Mouse (Mus musculus) CH12.LX (cell line): Measurements from ENCODE around the gene Rab11a. TPM values are rescaled to one million over a fixed set of nuclear protein-coding genes. Genes with fewer than 3 reads are reported as not detected.

ENCODE experiments used
- DNase-seq: peaks from one replicate; pipeline ENCODE4 v3.0.0-alpha.2; 2013; ENCODE audit errors: extremely low read depth
- H3K27ac ChIP-seq: 2 replicates; pipeline ENCODE4 v1.5.1; 2012; ENCODE audit warnings: low read depth, mild to moderate bottlenecking, control low read depth, moderate library complexity; ENCODE audit not compliant: insufficient read depth
- H3K27me3 ChIP-seq: replicated peaks from 2 replicates; pipeline ENCODE3; 2012; ENCODE audit warnings: inconsistent platforms
- H3K36me3 ChIP-seq, 2 experiments: replicated peaks in 1 of 2; 2 replicates each; pipeline versions ENCODE3 to v1.6.1; 2012; ENCODE audit warnings: inconsistent platforms in 1 of 2, low read length in 1 of 2, mild to moderate bottlenecking in 1 of 2, mixed read lengths in 1 of 2, moderate library complexity in 1 of 2; ENCODE audit not compliant: control insufficient read depth in 1 of 2, insufficient read depth in 1 of 2
- H3K4me1 ChIP-seq, 2 experiments: 2 replicates each; pipeline ENCODE4 v1.6.1; 2012; ENCODE audit warnings: inconsistent platforms in 1 of 2, moderate library complexity in 1 of 2; ENCODE audit not compliant: insufficient read depth in 2 of 2, control insufficient read depth in 1 of 2
- H3K4me2 ChIP-seq: 2 replicates; pipeline ENCODE4 v1.6.1; 2012; ENCODE audit warnings: low read depth, mild to moderate bottlenecking, control low read depth; ENCODE audit not compliant: poor library complexity, insufficient read depth, severe bottlenecking
- H3K4me3 ChIP-seq, 3 experiments: fragments of 150-350 bp in 1 of 3; sonication (generic) in 1 of 3; replicated peaks in 1 of 3; 2 replicates each; pipeline versions ENCODE3 to v1.5.1; 2011 to 2012; ENCODE audit warnings: low read depth in 2 of 3, low read length in 2 of 3, mild to moderate bottlenecking in 2 of 3, moderate library complexity in 2 of 3, control low read depth in 1 of 3, improper control_type of control experiment in 1 of 3, inconsistent platforms in 1 of 3, mixed read lengths in 1 of 3; ENCODE audit not compliant: poor library complexity in 1 of 3
- H3K79me2 ChIP-seq: replicated peaks from 2 replicates; pipeline ENCODE4 v1.6.1; 2012; ENCODE audit warnings: mild to moderate bottlenecking, moderate library complexity; ENCODE audit not compliant: control insufficient read depth, poor library complexity, insufficient read depth, severe bottlenecking; ENCODE audit errors: extremely low read depth
- H3K9ac ChIP-seq: 2 replicates; pipeline ENCODE4 v1.6.1; 2012; ENCODE audit warnings: low read depth, mild to moderate bottlenecking, control low read depth, moderate library complexity; ENCODE audit not compliant: insufficient read depth
- H3K9me3 ChIP-seq: replicated peaks from 2 replicates; pipeline ENCODE3; 2012; ENCODE audit warnings: low read length, inconsistent platforms, mixed read lengths
- BHLHE40 ChIP-seq: IDR thresholded peaks from 2 replicates; pipeline ENCODE4 v1.6.1; 2011; ENCODE audit warnings: mild to moderate bottlenecking, low read depth, low read length, improper control_type of control experiment
- CHD1 ChIP-seq: IDR thresholded peaks from 2 replicates; pipeline ENCODE4 v1.6.1; 2012; ENCODE audit warnings: low read depth, low read length, improper control_type of control experiment, inconsistent platforms
- CHD2 ChIP-seq: IDR thresholded peaks from 2 replicates; pipeline ENCODE4 v1.6.1; 2011; ENCODE audit warnings: low read length, improper control_type of control experiment
- CTCF ChIP-seq, 2 experiments: IDR thresholded peaks in 1 of 2; conservative IDR thresholded peaks in 1 of 2; 2 replicates each; pipeline ENCODE4 v1.5.1; 2011 to 2012; ENCODE audit warnings: low read depth in 2 of 2, low read length in 2 of 2, improper control_type of control experiment in 1 of 2, inconsistent platforms in 1 of 2, mild to moderate bottlenecking in 1 of 2, moderate library complexity in 1 of 2
- E2F4 ChIP-seq: IDR thresholded peaks from 2 replicates; pipeline ENCODE4 v1.6.1; 2011; ENCODE audit warnings: low read depth, low read length, improper control_type of control experiment; ENCODE audit not compliant: insufficient replicate concordance
- ELF1 ChIP-seq: IDR thresholded peaks from 2 replicates; pipeline ENCODE4 v1.6.1; 2014; ENCODE audit warnings: low read depth, mild to moderate bottlenecking, inconsistent platforms, low read length, improper control_type of control experiment
- ETS1 ChIP-seq: conservative IDR thresholded peaks from 2 replicates; pipeline ENCODE4 v1.6.1; 2012; ENCODE audit warnings: low read depth, mild to moderate bottlenecking, inconsistent platforms, low read length, improper control_type of control experiment, moderate library complexity
- KAT2A ChIP-seq: IDR thresholded peaks from 2 replicates; pipeline ENCODE4 v1.6.1; 2012; ENCODE audit warnings: low read length, improper control_type of control experiment, inconsistent platforms; ENCODE audit not compliant: insufficient replicate concordance
- MAX ChIP-seq: IDR thresholded peaks from 2 replicates; pipeline ENCODE4 v1.6.1; 2011; ENCODE audit warnings: low read length, improper control_type of control experiment
- MYC ChIP-seq: IDR thresholded peaks from 2 replicates; pipeline ENCODE4 v1.6.1; 2011; ENCODE audit warnings: low read depth, mild to moderate bottlenecking, improper control_type of control experiment, low read length
- PAX5 ChIP-seq: IDR thresholded peaks from 2 replicates; pipeline ENCODE4 v1.6.1; 2012; ENCODE audit warnings: low read length, inconsistent platforms, mixed read lengths
- POLR2A ChIP-seq: IDR thresholded peaks from 2 replicates; pipeline ENCODE4 v1.6.1; 2011; ENCODE audit warnings: low read depth, mild to moderate bottlenecking, improper control_type of control experiment, low read length
- TBP ChIP-seq: conservative IDR thresholded peaks from 2 replicates; pipeline ENCODE4 v1.6.1; 2011; ENCODE audit warnings: low read depth, low read length, improper control_type of control experiment
- TCF12 ChIP-seq: IDR thresholded peaks from 2 replicates; pipeline ENCODE4 v1.6.1; 2014; ENCODE audit warnings: low read depth, mild to moderate bottlenecking, inconsistent platforms, low read length, improper control_type of control experiment
- UBTF ChIP-seq: IDR thresholded peaks from 2 replicates; pipeline ENCODE4 v1.6.1; 2012; ENCODE audit warnings: low read depth, mild to moderate bottlenecking, inconsistent platforms, low read length, improper control_type of control experiment, moderate library complexity
- USF1 ChIP-seq: IDR thresholded peaks from 2 replicates; pipeline ENCODE4 v1.6.1; 2014; ENCODE audit warnings: low read depth, mild to moderate bottlenecking, inconsistent platforms, low read length, improper control_type of control experiment
- ZC3H11A ChIP-seq: IDR thresholded peaks from 2 replicates; pipeline ENCODE4 v1.6.1; 2012; ENCODE audit warnings: low read depth, mild to moderate bottlenecking, inconsistent platforms, low read length, improper control_type of control experiment
- ZNF384 ChIP-seq: IDR thresholded peaks from 2 replicates; pipeline ENCODE4 v1.6.1; 2012; ENCODE audit warnings: low read depth, low read length, improper control_type of control experiment, inconsistent platforms
- dilution Hi-C: fragments of 300-500 bp; cut with MboI; formaldehyde crosslinking; loops from 2 replicates; pipeline ENCODE4 v1.14.3; 2020; ENCODE audit warnings: low sequenced_read_pairs; ENCODE audit not compliant: extremely low pct_unique_long_range_greater_than_20kb, extremely low pct_ligation_motif_present
- in situ Hi-C: fragments of 300-500 bp; cut with MboI; formaldehyde crosslinking; loops from 3 replicates; pipeline ENCODE4 v1.14.3; 2019; ENCODE audit warnings: low sequenced_read_pairs, low pct_ligation_motif_present, low pct_unique_long_range_greater_than_20kb, mixed read lengths
- polyA plus RNA-seq: library from polyadenylated mRNA; unstranded; fragments of >175 nt; gene quantifications from 2 replicates; pipeline ENCODE4 v1.2.1, GENCODE M21; 2012; ENCODE audit warnings: low read depth; ENCODE audit not compliant: insufficient read length
- total RNA-seq, 2 experiments: library from RNA; depleted of rRNA; stranded (reverse); fragments of 300-350 nt in 1 of 2; fragments of >200 nt in 1 of 2; gene quantifications; 2 replicates each; pipeline ENCODE4 v1.2.3; 2012 to 2014

Gene Rab11a
- total and polyA plus RNA-seq, 3 experiments, result 109 to 189 (median 168) TPM

- dilution Hi-C loops, result no loop called here
- no peaks in the 10 kb centered on the region for H3K27me3 ChIP-seq
- in situ Hi-C loops, result no loop called here
Measured at GRCm38 (mm10) chr9:64698586-64698985, 39.0 kb downstream of the Rab11a start.

GRCm38 (mm10) chr9:64697677-64698076 is 39.9 kb downstream of the Rab11a start:
- H3K9ac ChIP-seq, result no peak overlapping the region
- H3K4me3 ChIP-seq, result no peak overlapping the region
- peaks cover 21 to 71% of the 10 kb centered on the region in 2 experiments for H3K4me1 ChIP-seq
- in situ Hi-C loops, result no loop called here
- no peak for TF ChIP-seq CHD2
- H3K79me2 ChIP-seq, result no peaks in the 10 kb centered on the region; the same call in 1 of the 2 replicates
- no peak overlapping the region for H3K4me2 ChIP-seq
- H3K27ac ChIP-seq, result no peak overlapping the region
- DNase-seq, result no peak
- no peaks in the 10 kb centered on the region for H3K9me3 ChIP-seq
- peaks cover 22 to 79% of the 10 kb centered on the region in 2 experiments for H3K36me3 ChIP-seq
- dilution Hi-C loops, result no loop called here
- no peaks in the 10 kb centered on the region for H3K27me3 ChIP-seq

More at GRCm38 (mm10) chr9:64698586-64698985, 39.0 kb downstream of the Rab11a start:
- H3K27ac ChIP-seq, result no peak overlapping the region
- no peak overlapping the region for H3K4me2 ChIP-seq
- H3K9me3 ChIP-seq, result no peaks in the 10 kb centered on the region
- H3K9ac ChIP-seq, result no peak overlapping the region
- no peaks in the 10 kb centered on the region; the same call in 1 of the 2 replicates for H3K79me2 ChIP-seq
- peaks cover 21 to 71% of the 10 kb centered on the region in 2 experiments for H3K36me3 ChIP-seq
- H3K4me1 ChIP-seq, result peaks cover 28 to 71% of the 10 kb centered on the region in 2 experiments
- H3K4me3 ChIP-seq, result no peak overlapping the region
- no peak for DNase-seq
- no peak for TF ChIP-seq UBTF
- TF ChIP-seq TBP, result no peak
- no peak for TF ChIP-seq ELF1
- no peak for TF ChIP-seq BHLHE40
- TF ChIP-seq CHD1, result no peak
- TF ChIP-seq KAT2A, result no peak
- no peak for TF ChIP-seq ZC3H11A
- no peak for TF ChIP-seq CHD2
- TF ChIP-seq MYC, result no peak
- no peak for TF ChIP-seq USF1
- TF ChIP-seq MAX, result no peak
- no peak for TF ChIP-seq TCF12
- no peak for TF ChIP-seq E2F4
- no peak for TF ChIP-seq ZNF384
- TF ChIP-seq ETS1, result no peak
- no peak for TF ChIP-seq POLR2A
- TF ChIP-seq CTCF (conservative IDR thresholded peaks at IDR 0.05 in 1 of 2, IDR thresholded peaks at IDR 0.05 in 1 of 2; ENCODE audit: low read depth in 2 of 2, low read length in 2 of 2), result no peak
- TF ChIP-seq PAX5, result no peak
